ENCODE assay signal across 12 mouse cellular contexts in genomic region chr5:19264627-19265026, GRCm38 (mm10). TPM values are rescaled to one million over a fixed set of nuclear protein-coding genes. Genes with fewer than 3 reads are reported as not detected.
A peak's percentile ranks its signal among the peaks of the same experiment; 100 is the strongest.
DNase-seq lines count a peak whose midpoint lies in the region; ATAC-seq and TF ChIP-seq lines count a peak whose summit lies in the region.
"Had no signal": no experiment of that assay in that cellular context is flagged by ENCODE, and none has a peak within 500 bp of the region (broad histone marks: within the 10 kb centered on the region; RNA-seq: fewer than 3 reads in every experiment).

No protein-coding gene starts in this region.

- no peak overlapping the region for H3K9ac ChIP-seq in hindbrain, embryonic 16.5 days (ENCODE audit: low read depth, low read length)
- no peak overlapping the region for H3K9ac ChIP-seq in liver, embryonic 11.5 days (ENCODE audit: low read depth, low read length)
- H3K9ac ChIP-seq: hindbrain, embryonic 14.5 days; lung, embryonic 15.5 days had no signal

- no peak for ATAC-seq in hindbrain, embryonic 16.5 days
- ATAC-seq in liver, embryonic 11.5 days (replicated peaks; ENCODE audit: low FRiP score): no peak
- ATAC-seq: activated CD4-positive, CD25-positive, alpha-beta regulatory T cell, adult 4 months had no signal

- no peaks in the 10 kb centered on the region for H3K4me1 ChIP-seq in hindbrain, embryonic 10.5 days (replicated peaks)
- H3K4me1 ChIP-seq in hindbrain, embryonic 16.5 days (ENCODE audit: control insufficient read depth, insufficient read depth, low read depth, low read length): no peaks in the 10 kb centered on the region
- H3K4me1 ChIP-seq in liver, embryonic 11.5 days (replicated peaks; ENCODE audit: control insufficient read depth, insufficient read depth, low read length): no peaks in the 10 kb centered on the region
- H3K4me1 ChIP-seq: lung, embryonic 15.5 days had no signal

- TF ChIP-seq CTCF in brain, embryonic 14.5 days (IDR thresholded peaks at IDR 0.05; ENCODE audit: borderline replicate concordance, extremely low read depth, insufficient read depth, insufficient read length): peak; percentile 48; the same call in 1 of the 2 replicates

- TF ChIP-seq POLR2A in brain, embryonic 14.5 days (IDR thresholded peaks at IDR 0.05; ENCODE audit: borderline replicate concordance, extremely low read depth, insufficient read depth, insufficient read length, poor library complexity, severe bottlenecking): no peak

- H3K9me3 ChIP-seq in hindbrain, embryonic 10.5 days: no peaks in the 10 kb centered on the region
- no peaks in the 10 kb centered on the region for H3K9me3 ChIP-seq in hindbrain, embryonic 16.5 days (ENCODE audit: control insufficient read depth, low read length)
- H3K9me3 ChIP-seq in liver, embryonic 11.5 days (ENCODE audit: control insufficient read depth, low read length): no peaks in the 10 kb centered on the region
- H3K9me3 ChIP-seq: lung, embryonic 15.5 days had no signal

- no peaks in the 10 kb centered on the region for H3K27me3 ChIP-seq in hindbrain, embryonic 10.5 days (ENCODE audit: insufficient read depth, poor library complexity, severe bottlenecking)
- H3K27me3 ChIP-seq in hindbrain, embryonic 16.5 days (replicated peaks; ENCODE audit: control insufficient read depth, insufficient read depth, low read length): no peaks in the 10 kb centered on the region
- H3K27me3 ChIP-seq in liver, embryonic 11.5 days (replicated peaks; ENCODE audit: control insufficient read depth, insufficient read depth, low read length): no peaks in the 10 kb centered on the region
- H3K27me3 ChIP-seq: lung, embryonic 15.5 days had no signal

- 75% methylated on average over 2 of the region's 2 CpGs for WGBS in hindbrain, embryonic 10.5 days
- WGBS in hindbrain, embryonic 16.5 days: 84% methylated on average over 2 of the region's 2 CpGs
- 61% methylated on average over 2 of the region's 2 CpGs for WGBS in liver, embryonic 11.5 days

- no peak overlapping the region for H3K4me2 ChIP-seq in hindbrain, embryonic 16.5 days (ENCODE audit: low read length)
- H3K4me2 ChIP-seq in liver, embryonic 11.5 days: no peak overlapping the region
- H3K4me2 ChIP-seq: hindbrain, embryonic 14.5 days; lung, embryonic 15.5 days had no signal

- DNase-seq in hindbrain, embryonic 10.5 days (ENCODE audit: low spot score): peak; percentile 7
- peak; percentile 23 for DNase-seq in retina, adult 2 months (ENCODE audit: low read depth, low spot score)
- no peak for DNase-seq in retina, embryonic 14.5 days (ENCODE audit: low spot score)
- peak; percentile 18 for DNase-seq in brain, embryonic 14.5 days (ENCODE audit: low read depth)
- DNase-seq in spleen, postnatal 10 days (ENCODE audit: low spot score in 2 of 2): no peak
- no peak for DNase-seq in liver, embryonic 11.5 days (ENCODE audit: low spot score)
- DNase-seq: gastrocnemius, postnatal 25 days; right cerebral cortex, postnatal 25 days had no signal

- H3K27ac ChIP-seq in hindbrain, embryonic 10.5 days: no peak overlapping the region
- no peak overlapping the region for H3K27ac ChIP-seq in hindbrain, embryonic 16.5 days (ENCODE audit: low read depth, low read length)
- H3K27ac ChIP-seq in liver, embryonic 11.5 days (ENCODE audit: low read depth, low read length): no peak overlapping the region
- H3K27ac ChIP-seq: hindbrain, embryonic 14.5 days; lung, embryonic 15.5 days had no signal

- no peak overlapping the region for H3K4me3 ChIP-seq in hindbrain, embryonic 10.5 days
- H3K4me3 ChIP-seq in hindbrain, embryonic 16.5 days (ENCODE audit: low read length): no peak overlapping the region
- H3K4me3 ChIP-seq in liver, embryonic 11.5 days (ENCODE audit: low read depth, low read length): no peak overlapping the region
- H3K4me3 ChIP-seq: lung, embryonic 15.5 days had no signal

- H3K36me3 ChIP-seq in hindbrain, embryonic 10.5 days: no peaks in the 10 kb centered on the region
- H3K36me3 ChIP-seq in hindbrain, embryonic 16.5 days (ENCODE audit: control insufficient read depth, insufficient read depth, low read length): no peaks in the 10 kb centered on the region
- H3K36me3 ChIP-seq in liver, embryonic 11.5 days (ENCODE audit: control insufficient read depth, insufficient read depth, low read length): no peaks in the 10 kb centered on the region
- H3K36me3 ChIP-seq: lung, embryonic 15.5 days had no signal

RNA-seq across cellular contexts. Expression of gene Magi2, which starts 37.8 kb away (rescaled TPM):
- polyA plus RNA-seq in hindbrain, embryonic 10.5 days (2016; fragmentation: Nextera tagmentation; extraction: Ambion mirVana): 2.8 and 9.9 TPM in 2 replicates
- 21.6 and 22.7 TPM in 2 replicates for polyA plus RNA-seq in hindbrain, embryonic 16.5 days (2015; fragmentation: Nextera tagmentation; extraction: Ambion mirVana)
- 22.0 and 36.9 TPM in 2 replicates for polyA plus RNA-seq in brain, embryonic 14.5 days (2012; rRNA removed)
- polyA plus RNA-seq in liver, embryonic 11.5 days (2014; fragmentation: Nextera tagmentation; extraction: Ambion mirVana): 1.7 and 2.4 TPM in 2 replicates

Comparison
In these comparisons a context has a peak if more than half of its experiments do, and no peak if none do; other contexts are left out.
1. DNase-seq: peak in hindbrain, embryonic 10.5 days (single experiment), retina, adult 2 months (single experiment) and brain, embryonic 14.5 days (single experiment); none in retina, embryonic 14.5 days (single experiment), spleen, postnatal 10 days (0 of 2) and liver, embryonic 11.5 days (single experiment).